Mouse (Mus musculus): ENCODE measurements at regions not wholly inside any gene's neighbourhood (a gene's known extent, or its start where the extent isn't known, plus 50 kb on each side); places are given as distances from the start of the nearest gene placed in this dataset.

GRCm38 (mm10) chr2:3940786-3941185 is 76.7 kb upstream of the Frmd4a start:
- DNase-seq (ENCODE audit: low read depth) = no peak

- DNase-seq (ENCODE audit: low read depth) = no peak
Measured at GRCm38 (mm10) chr2:3941496-3941895, 76.0 kb upstream of the Frmd4a start.

- no peak for DNase-seq (ENCODE audit: low read depth)
Measured at GRCm38 (mm10) chr2:3947432-3947831, 70.1 kb upstream of the Frmd4a start.

DNA sequence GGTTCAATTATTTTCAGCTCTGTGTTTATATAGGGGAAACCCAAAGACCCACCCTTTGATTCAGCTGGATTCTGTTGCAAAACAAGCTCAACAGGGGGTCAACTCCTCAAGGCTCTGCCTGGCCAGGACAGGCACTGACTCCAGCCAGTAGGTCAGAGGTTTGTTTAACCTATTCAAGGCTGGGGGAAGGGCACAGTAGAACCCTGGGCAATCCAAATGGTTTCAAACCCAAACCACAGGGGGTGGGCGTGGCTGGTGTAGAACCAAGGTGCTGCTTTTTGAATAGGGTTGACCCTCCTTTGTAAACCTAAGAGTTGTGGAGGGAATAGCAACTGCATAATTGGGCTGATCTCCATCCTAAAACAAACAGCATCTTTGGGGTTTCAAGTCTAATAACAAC is 69.2 kb upstream of the Frmd4a start:
- no peak for DNase-seq (ENCODE audit: low read depth)

DNA sequence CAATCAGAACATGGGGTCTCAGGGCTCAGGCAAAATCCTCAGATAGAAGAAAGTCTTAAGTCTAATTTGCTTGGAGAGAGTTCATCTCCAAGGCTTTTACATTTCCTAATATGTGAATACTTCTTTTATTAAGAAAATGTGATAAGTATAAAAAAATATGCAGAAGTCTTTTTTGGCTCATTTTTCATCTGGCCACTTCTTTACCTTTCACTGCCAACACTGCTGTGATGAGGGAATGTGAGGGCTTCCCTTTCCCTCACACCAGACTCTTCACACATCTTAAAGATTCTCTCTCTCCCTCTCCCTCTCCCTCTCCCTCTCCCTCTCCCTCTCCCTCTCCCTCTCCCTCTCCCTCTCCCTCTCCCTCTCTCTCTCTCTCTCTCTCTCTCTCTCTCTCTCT is 60.0 kb upstream of the Frmd4a start:
- no peak for DNase-seq (ENCODE audit: low read depth)

GRCm38 (mm10) chr2:3958065-3958641 is 59.4 kb upstream of the Frmd4a start:
- DNase-seq (ENCODE audit: low read depth) = no peak

DNA sequence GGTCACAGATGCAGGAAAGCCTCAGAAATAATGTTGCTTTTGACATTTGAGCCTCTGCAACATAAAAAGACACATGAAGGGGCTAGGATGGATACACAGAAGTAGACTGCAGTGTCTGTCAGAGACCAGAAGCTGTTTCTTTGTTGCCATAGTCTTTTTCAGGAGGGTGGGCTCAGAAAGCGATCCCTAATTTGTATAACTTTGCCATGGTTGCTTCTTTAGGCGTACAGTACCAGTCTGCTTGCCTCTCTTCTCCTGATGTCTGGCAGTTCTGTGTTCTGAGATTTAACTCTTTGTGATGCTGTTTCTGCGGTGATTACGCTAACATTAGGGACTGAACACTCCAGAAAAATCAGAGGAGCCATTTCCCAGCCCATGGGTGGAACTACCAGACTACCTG is 58.8 kb upstream of the Frmd4a start:
- no peak for DNase-seq (ENCODE audit: low read depth)

GRCm38 (mm10) chr2:3959181-3959580 is 58.3 kb upstream of the Frmd4a start:
- no peak for DNase-seq (ENCODE audit: low read depth)

DNA sequence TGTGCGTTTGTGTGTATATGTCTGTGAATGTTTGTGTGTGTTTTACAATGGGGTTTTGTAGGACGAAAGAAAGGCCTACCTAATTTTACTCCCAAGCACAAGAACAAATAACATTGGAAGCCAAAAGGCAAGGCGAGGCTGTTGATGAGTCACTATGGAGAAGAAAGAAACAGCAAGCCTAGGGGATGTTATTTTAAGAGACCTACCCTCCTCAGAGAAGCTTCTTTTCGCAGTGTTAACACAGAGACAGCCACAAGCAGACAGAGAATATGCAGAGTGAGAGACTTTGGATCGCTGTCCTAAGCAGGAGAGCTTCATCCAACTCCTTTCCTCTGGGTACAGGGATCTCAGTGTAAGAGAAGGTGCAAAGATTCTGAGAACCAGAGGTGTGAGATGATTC is 57.3 kb upstream of the Frmd4a start:
- DNase-seq (ENCODE audit: low read depth) = no peak

- DNase-seq (ENCODE audit: low read depth) = peak; percentile 33
Measured at GRCm38 (mm10) chr2:3964351-3964750, 53.2 kb upstream of the Frmd4a start.

Measured in gonadal fat pad, adult 2 months (tissue).